Mouse (Mus musculus): Measurements from ENCODE around the gene Polh. TPM values are rescaled to one million over a fixed set of nuclear protein-coding genes. Genes with fewer than 3 reads are reported as not detected.

The Polh gene
- polyA plus RNA-seq, 1 experiment = 1.7 TPM

DNA sequence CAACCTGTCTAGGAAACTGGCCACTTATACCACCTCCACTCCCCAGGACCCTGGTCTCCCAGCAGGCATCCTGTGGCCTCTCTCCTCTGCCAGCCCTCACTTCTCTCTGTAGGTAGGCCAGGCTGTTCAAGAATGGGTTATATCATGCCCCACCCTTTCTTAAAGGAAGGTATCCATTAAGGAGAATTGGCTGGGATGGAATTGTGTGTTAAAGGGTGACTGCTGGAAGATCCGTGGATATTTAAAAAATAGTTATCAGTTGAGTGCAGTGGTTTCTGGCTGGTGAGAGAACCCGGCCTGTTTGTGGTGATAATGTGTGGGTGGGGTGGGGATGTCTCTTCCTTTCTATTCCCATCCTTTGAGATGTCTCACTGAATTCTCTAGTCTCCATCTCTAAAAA is 43.2 kb downstream of the Polh start:
- H3K36me3 ChIP-seq (ENCODE audit: control insufficient read depth, insufficient read depth, low read length) = peaks cover 4% of the 10 kb centered on the region; the same call in 1 of the 2 replicates
- H3K4me3 ChIP-seq (ENCODE audit: low read depth, low read length) = no peak overlapping the region
- TF ChIP-seq CTCF (IDR thresholded peaks at IDR 0.05; ENCODE audit: extremely low read depth, insufficient read length, insufficient replicate concordance, low read depth, low read length) (no peak), POLR2A (IDR thresholded peaks at IDR 0.05; ENCODE audit: low read depth, low read length) (no peak)
- no peaks in the 10 kb centered on the region for H3K27me3 ChIP-seq (ENCODE audit: control insufficient read depth, insufficient read depth, low read length)
- H3K27ac ChIP-seq (ENCODE audit: insufficient read depth, low read depth, low read length) = peak overlapping the region; percentile 98
- 13% methylated on average over 2 of the region's 2 CpGs for WGBS
- H3K4me1 ChIP-seq (ENCODE audit: control insufficient read depth, insufficient read depth, insufficient read length, low read length) = peaks cover 9% of the 10 kb centered on the region

DNA sequence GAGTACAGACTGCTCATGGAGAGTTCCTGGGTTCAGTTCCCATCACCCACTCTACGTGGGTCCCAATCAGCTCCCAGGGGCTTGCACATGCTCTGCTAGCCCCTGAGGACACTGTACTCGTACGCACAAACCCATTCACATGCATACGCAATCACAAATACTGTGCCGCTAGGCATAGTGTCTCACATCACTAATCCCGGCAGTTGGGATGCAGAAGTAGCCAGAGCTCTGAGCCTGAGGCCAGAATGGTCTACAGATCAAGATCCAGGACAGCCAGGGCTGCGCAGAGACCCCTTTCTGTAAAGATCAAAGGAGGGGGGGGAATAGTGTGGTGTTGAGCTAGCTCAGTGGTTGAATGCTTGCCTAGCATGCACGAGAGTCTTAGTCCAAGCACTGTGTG is 45.3 kb downstream of the Polh start:
- no peak overlapping the region for H3K4me3 ChIP-seq (ENCODE audit: low read depth, low read length)
- peaks cover 9% of the 10 kb centered on the region for H3K4me1 ChIP-seq (ENCODE audit: control insufficient read depth, insufficient read depth, insufficient read length, low read length)
- H3K27ac ChIP-seq (ENCODE audit: insufficient read depth, low read depth, low read length) = no peak overlapping the region
- no peaks in the 10 kb centered on the region for H3K36me3 ChIP-seq (ENCODE audit: control insufficient read depth, insufficient read depth, low read length)
- WGBS = 93% methylated on average over 8 of the region's 8 CpGs
- H3K27me3 ChIP-seq (ENCODE audit: control insufficient read depth, insufficient read depth, low read length) = no peaks in the 10 kb centered on the region
- TF ChIP-seq CTCF (IDR thresholded peaks at IDR 0.05; ENCODE audit: extremely low read depth, insufficient read length, insufficient replicate concordance, low read depth, low read length) = no peak

DNA sequence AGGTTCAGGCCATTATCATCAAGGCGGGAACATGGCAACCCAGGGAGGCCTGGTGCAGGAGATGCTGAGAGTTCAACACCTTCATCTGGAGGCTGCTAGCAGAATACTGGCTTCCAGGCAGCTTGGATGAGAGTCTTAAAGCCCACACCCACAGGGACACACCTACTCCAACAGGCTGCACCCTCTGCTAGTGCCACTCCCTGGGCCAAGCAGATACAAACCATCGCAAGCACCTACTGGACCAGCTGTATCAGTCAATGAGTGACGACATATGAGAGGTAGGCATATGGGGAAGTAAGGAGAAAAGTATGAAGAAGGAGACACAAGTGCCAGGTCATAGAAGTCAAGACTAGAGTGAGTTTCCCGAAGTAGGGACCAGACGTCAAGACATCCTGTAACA is 45.8 kb downstream of the Polh start:
- no peak for TF ChIP-seq POLR2A (IDR thresholded peaks at IDR 0.05; ENCODE audit: low read depth, low read length)
- no peak for TF ChIP-seq CTCF (IDR thresholded peaks at IDR 0.05; ENCODE audit: extremely low read depth, insufficient read length, insufficient replicate concordance, low read depth, low read length)
- H3K4me3 ChIP-seq (ENCODE audit: low read depth, low read length) = no peak overlapping the region
- no peaks in the 10 kb centered on the region for H3K27me3 ChIP-seq (ENCODE audit: control insufficient read depth, insufficient read depth, low read length)
- H3K4me1 ChIP-seq (ENCODE audit: control insufficient read depth, insufficient read depth, insufficient read length, low read length) = peaks cover 9% of the 10 kb centered on the region
- WGBS = 58% methylated on average over 5 of the region's 5 CpGs
- H3K36me3 ChIP-seq (ENCODE audit: control insufficient read depth, insufficient read depth, low read length) = peaks cover under 1% of the 10 kb centered on the region; the same call in 1 of the 2 replicates
- no peak overlapping the region for H3K27ac ChIP-seq (ENCODE audit: insufficient read depth, low read depth, low read length)

DNA sequence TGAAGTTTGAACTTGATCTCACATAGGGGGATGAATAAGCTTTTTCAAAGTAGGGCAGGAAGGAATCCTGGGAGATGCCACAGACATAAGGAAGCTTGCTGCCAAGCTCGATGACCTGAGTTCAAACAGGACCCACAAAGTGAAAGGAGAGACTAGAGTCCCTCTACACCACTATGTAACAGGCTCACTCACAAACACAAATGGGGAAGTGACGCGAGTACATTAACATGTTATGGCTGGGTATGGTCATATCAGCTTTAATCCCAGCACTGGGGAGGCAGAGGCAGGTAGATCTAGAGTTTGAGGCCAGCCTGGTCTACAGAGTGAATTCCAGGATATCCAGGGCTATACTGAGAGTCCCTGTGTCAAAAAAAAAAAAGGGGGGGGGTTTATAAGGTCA is 48.1 kb downstream of the Polh start:
- Histone ChIP-seq H3K4me1 (ENCODE audit: control insufficient read depth, insufficient read depth, insufficient read length, low read length) (peaks cover 5% of the 10 kb centered on the region), H3K4me3 (ENCODE audit: low read depth, low read length) (no peak overlapping the region), H3K27ac (ENCODE audit: insufficient read depth, low read depth, low read length) (no peak overlapping the region), H3K36me3 (ENCODE audit: control insufficient read depth, insufficient read depth, low read length) (peaks cover 6% of the 10 kb centered on the region), H3K27me3 (ENCODE audit: control insufficient read depth, insufficient read depth, low read length) (no peaks in the 10 kb centered on the region)
- TF ChIP-seq CTCF (IDR thresholded peaks at IDR 0.05; ENCODE audit: extremely low read depth, insufficient read length, insufficient replicate concordance, low read depth, low read length) = no peak
- TF ChIP-seq POLR2A (IDR thresholded peaks at IDR 0.05; ENCODE audit: low read depth, low read length) = no peak
- 81% methylated on average over 3 of the region's 3 CpGs for WGBS

DNA sequence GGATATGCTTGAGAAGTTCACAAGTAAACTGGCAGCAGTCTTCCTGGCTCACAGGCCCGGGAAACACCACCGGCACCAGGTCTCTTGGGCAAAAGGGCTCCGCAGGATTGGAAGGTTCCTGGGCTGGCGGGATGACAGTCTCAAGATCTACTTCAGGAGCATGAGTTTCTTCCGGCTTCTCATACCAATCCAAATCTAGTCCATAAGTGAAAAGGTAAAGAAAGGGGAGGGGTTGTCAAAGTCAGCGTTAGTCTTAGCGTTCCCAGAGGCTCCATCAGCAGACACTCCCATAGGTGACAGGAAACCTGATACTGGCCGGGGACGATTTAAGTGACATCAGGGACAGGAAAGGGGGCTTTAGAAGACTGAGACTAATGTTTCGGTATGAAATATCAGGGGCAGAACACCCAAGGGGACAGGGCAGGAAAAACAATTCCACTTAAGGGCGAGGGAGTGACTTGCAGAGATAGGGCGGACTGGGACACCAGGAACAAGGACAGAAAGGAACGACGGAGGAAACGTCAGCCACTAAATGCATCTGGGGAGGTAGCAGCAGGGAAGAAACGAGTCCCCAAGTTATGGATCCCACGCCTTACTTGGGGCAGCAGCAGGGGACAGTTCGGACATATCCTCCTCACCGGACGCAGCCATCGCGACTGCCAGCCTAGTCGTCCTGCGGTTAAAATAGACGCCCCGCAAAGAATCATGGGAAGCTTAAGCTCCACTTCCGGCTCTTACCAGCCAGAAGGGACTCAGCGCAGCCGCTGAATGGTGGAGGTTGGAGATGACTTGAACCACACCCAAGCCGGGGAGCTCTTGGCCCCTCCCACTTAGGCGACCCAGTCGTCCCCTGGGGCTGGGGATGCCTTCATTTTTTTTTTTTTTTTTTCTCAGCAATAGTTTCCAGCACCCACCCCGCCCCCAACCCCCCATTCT is 49.3 kb downstream of the Polh start, which contains the start of gene Mad2l1bp:
Mad2l1bp (minus strand) TSS at position 707 of the 936 bp plus-strand sequence.
- Histone ChIP-seq H3K4me1 (ENCODE audit: control insufficient read depth, insufficient read depth, insufficient read length, low read length) (peaks cover 3% of the 10 kb centered on the region; the same call in 1 of the 2 replicates), H3K36me3 (ENCODE audit: control insufficient read depth, insufficient read depth, low read length) (peaks cover 15% of the 10 kb centered on the region), H3K27me3 (ENCODE audit: control insufficient read depth, insufficient read depth, low read length) (no peaks in the 10 kb centered on the region), H3K4me3 (ENCODE audit: low read depth, low read length) (peak within 1 kb of the TSS; percentile 97), H3K27ac (ENCODE audit: insufficient read depth, low read depth, low read length) (peak within 1 kb of the TSS; percentile 76)
- no peak for TF ChIP-seq CTCF (IDR thresholded peaks at IDR 0.05; ENCODE audit: extremely low read depth, insufficient read length, insufficient replicate concordance, low read depth, low read length)
- peak; percentile 100 for TF ChIP-seq POLR2A (IDR thresholded peaks at IDR 0.05; ENCODE audit: low read depth, low read length)
- WGBS = 1% methylated on average over 33 of the region's 33 CpGs

DNA sequence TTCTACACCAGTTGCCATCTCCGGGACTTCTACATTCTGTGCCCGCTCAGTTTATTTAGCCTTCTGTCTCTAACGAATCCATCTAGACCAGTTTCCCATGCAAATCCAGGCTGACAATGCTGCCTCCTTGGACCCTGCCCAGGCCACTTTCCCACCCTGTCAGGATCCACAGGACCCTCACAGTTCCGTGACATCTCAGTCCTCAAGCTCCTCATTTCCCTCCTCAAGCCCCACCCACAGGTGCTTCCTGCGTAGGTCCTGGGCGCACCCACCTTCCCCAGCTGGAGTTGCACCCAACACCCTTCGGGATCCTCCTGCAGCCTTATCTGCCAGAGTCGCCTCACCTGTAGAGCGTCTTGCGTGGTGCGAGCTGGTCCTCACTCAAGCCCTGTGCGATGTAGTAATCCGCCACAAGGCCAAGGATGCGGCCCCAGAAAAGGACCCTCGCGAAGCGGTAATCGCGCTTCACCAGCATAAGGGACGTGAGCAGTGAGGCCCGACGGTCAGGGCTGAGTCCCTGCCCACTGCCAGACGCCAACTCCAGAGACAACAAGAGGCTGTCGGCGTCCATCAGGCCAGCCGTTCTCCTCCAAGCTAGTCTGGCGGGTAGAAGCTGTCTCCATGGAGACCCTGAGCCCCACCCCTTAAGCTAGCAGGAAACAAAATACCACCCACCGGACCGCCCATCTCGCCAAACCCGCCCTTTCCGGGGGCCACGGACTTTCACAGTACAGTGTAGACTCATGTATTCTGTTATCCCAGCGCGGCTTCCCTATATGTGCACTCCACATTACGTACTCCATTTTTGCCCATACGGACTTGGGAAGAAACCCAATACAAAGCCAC is 58.6 kb downstream of the Polh start, which contains the start of gene Rsph9:
Rsph9 (minus strand) TSS at position 639 of the 846 bp plus-strand sequence.
- no peak for TF ChIP-seq POLR2A (IDR thresholded peaks at IDR 0.05; ENCODE audit: low read depth, low read length)
- TF ChIP-seq CTCF (IDR thresholded peaks at IDR 0.05; ENCODE audit: extremely low read depth, insufficient read length, insufficient replicate concordance, low read depth, low read length) = no peak
- Histone ChIP-seq H3K4me1 (ENCODE audit: control insufficient read depth, insufficient read depth, insufficient read length, low read length) (peaks cover 7% of the 10 kb centered on the region), H3K27me3 (ENCODE audit: control insufficient read depth, insufficient read depth, low read length) (no peaks in the 10 kb centered on the region), H3K36me3 (ENCODE audit: control insufficient read depth, insufficient read depth, low read length) (peaks cover 24% of the 10 kb centered on the region), H3K27ac (ENCODE audit: insufficient read depth, low read depth, low read length) (no peak within 1 kb of the TSS), H3K4me3 (ENCODE audit: low read depth, low read length) (peak within 1 kb of the TSS; percentile 57)
- WGBS = 4% methylated on average over 37 of the region's 37 CpGs
